Mouse (Mus musculus): Measurements from ENCODE around the gene Olfr1177-ps. TPM values are rescaled to one million over a fixed set of nuclear protein-coding genes. Genes with fewer than 3 reads are reported as not detected.

Gene Olfr1177-ps
- total and polyA plus RNA-seq, 3 experiments: not detected

DNA sequence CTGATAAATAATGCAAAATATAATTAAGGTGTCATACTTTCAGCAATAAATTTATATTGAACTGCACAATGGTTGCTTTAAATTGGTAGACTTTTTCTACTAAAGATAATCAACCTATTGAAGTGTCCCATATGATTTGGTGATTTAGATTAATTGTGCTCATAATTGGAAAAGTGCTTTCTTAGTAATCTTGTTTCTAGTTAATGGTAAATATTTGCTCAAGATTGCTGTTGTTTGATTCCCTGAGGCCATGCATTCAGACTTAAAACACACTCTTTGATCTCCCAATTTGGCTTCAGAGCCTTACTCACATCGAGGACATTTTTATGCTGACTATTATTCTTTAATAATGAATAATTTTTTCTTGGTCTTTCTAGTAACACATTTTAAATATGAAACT, 9.9 kb downstream of the Olfr1177-ps start, which contains the start of gene Olfr1176:
TSS of gene Olfr1176 (plus strand) at position 301 of the 400 bp plus-strand sequence.
- H3K27me3 ChIP-seq (ENCODE audit: control insufficient read depth in 1 of 2, insufficient read depth in 2 of 2, low read length in 2 of 2): no peaks in the 10 kb centered on the region
- no peaks in the 10 kb centered on the region for H3K9me3 ChIP-seq (replicated peaks; ENCODE audit: insufficient read depth, low read length)
- H3K4me1 ChIP-seq (ENCODE audit: control insufficient read depth in 1 of 2, insufficient read depth in 2 of 2, low read length in 2 of 2): no peaks in the 10 kb centered on the region
- TF ChIP-seq MEF2A (IDR thresholded peaks at IDR 0.05; ENCODE audit: extremely low read depth, insufficient replicate concordance, low read depth, low read length, poor library complexity, severe bottlenecking) (no peak), SIN3A (IDR thresholded peaks at IDR 0.05; ENCODE audit: low read length) (no peak), UBTF (IDR thresholded peaks at IDR 0.05; ENCODE audit: borderline replicate concordance, insufficient read depth, low read depth, low read length) (no peak), JUND (IDR thresholded peaks at IDR 0.05; ENCODE audit: low read depth, low read length) (no peak), NELFE (IDR thresholded peaks at IDR 0.05; ENCODE audit: low read depth, low read length) (no peak), GABPA (IDR thresholded peaks at IDR 0.05; ENCODE audit: low read depth, low read length) (no peak), MYB (IDR thresholded peaks at IDR 0.05; ENCODE audit: low read depth, low read length) (no peak)
- DNase-seq (ENCODE audit: low read depth, low spot score): no peak
- no peak within 1 kb of the TSS for H3K9ac ChIP-seq (ENCODE audit: control insufficient read depth, low read depth, low read length, poor library complexity, severe bottlenecking)
- no peak within 1 kb of the TSS for H3K27ac ChIP-seq (ENCODE audit: control insufficient read depth, low read depth, low read length)
- H3K79me2 ChIP-seq (ENCODE audit: control insufficient read depth, insufficient read depth, low read length, poor library complexity): no peaks in the 10 kb centered on the region
- no peaks in the 10 kb centered on the region for H3K36me3 ChIP-seq (ENCODE audit: control insufficient read depth in 1 of 2, insufficient read depth in 2 of 2, low read length in 2 of 2)
- no peak within 1 kb of the TSS for H3K4me3 ChIP-seq (ENCODE audit: control insufficient read depth in 1 of 2, insufficient read depth in 1 of 2, low read depth in 2 of 2, low read length in 2 of 2)

- Histone ChIP-seq H3K27me3 (ENCODE audit: control insufficient read depth in 1 of 2, insufficient read depth in 2 of 2, low read length in 2 of 2) (no peaks in the 10 kb centered on the region), H3K9ac (ENCODE audit: control insufficient read depth, low read depth, low read length, poor library complexity, severe bottlenecking) (no peak within 1 kb of the TSS), H3K79me2 (ENCODE audit: control insufficient read depth, insufficient read depth, low read length, poor library complexity) (no peaks in the 10 kb centered on the region), H3K4me1 (ENCODE audit: control insufficient read depth in 1 of 2, insufficient read depth in 2 of 2, low read length in 2 of 2) (no peaks in the 10 kb centered on the region), H3K36me3 (ENCODE audit: control insufficient read depth in 1 of 2, insufficient read depth in 2 of 2, low read length in 2 of 2) (no peaks in the 10 kb centered on the region), H3K27ac (ENCODE audit: control insufficient read depth, low read depth, low read length) (no peak within 1 kb of the TSS), H3K9me3 (replicated peaks; ENCODE audit: insufficient read depth, low read length) (no peaks in the 10 kb centered on the region), H3K4me3 (ENCODE audit: control insufficient read depth in 1 of 2, insufficient read depth in 1 of 2, low read depth in 2 of 2, low read length in 2 of 2) (no peak within 1 kb of the TSS)
- TF ChIP-seq SIN3A (IDR thresholded peaks at IDR 0.05; ENCODE audit: low read length) (no peak), ZMIZ1 (IDR thresholded peaks at IDR 0.05; ENCODE audit: low read depth, low read length) (no peak), MYC (IDR thresholded peaks at IDR 0.05; ENCODE audit: low read depth, low read length) (no peak), E2F4 (IDR thresholded peaks at IDR 0.05; ENCODE audit: borderline replicate concordance, low read depth, low read length) (no peak), ELF1 (IDR thresholded peaks at IDR 0.05; ENCODE audit: low read depth, low read length) (no peak), ETS1 (IDR thresholded peaks at IDR 0.05; ENCODE audit: low read depth, low read length) (no peak), MAZ (IDR thresholded peaks at IDR 0.05; ENCODE audit: low read depth, low read length) (no peak), NRF1 (IDR thresholded peaks at IDR 0.05; ENCODE audit: insufficient read depth, low read depth, low read length, poor library complexity, severe bottlenecking) (no peak), GABPA (IDR thresholded peaks at IDR 0.05; ENCODE audit: low read depth, low read length) (no peak), TCF12 (IDR thresholded peaks at IDR 0.05; ENCODE audit: low read depth, low read length) (no peak), RAD21 (IDR thresholded peaks at IDR 0.05; ENCODE audit: low read depth, low read length) (no peak), TAL1 (IDR thresholded peaks at IDR 0.05; ENCODE audit: low read length) (no peak), ZC3H11A (IDR thresholded peaks at IDR 0.05; ENCODE audit: low read depth, low read length) (no peak), MYB (IDR thresholded peaks at IDR 0.05; ENCODE audit: low read depth, low read length) (no peak), GATA1 (IDR thresholded peaks at IDR 0.05; ENCODE audit: low read depth, low read length) (no peak), UBTF (IDR thresholded peaks at IDR 0.05; ENCODE audit: borderline replicate concordance, insufficient read depth, low read depth, low read length) (no peak), CTCF (IDR thresholded peaks at IDR 0.05 in 2 of 3, conservative IDR thresholded peaks at IDR 0.05 in 1 of 3; ENCODE audit: control insufficient read depth in 1 of 3, insufficient read depth in 1 of 3, low read depth in 2 of 3, low read length in 3 of 3, poor library complexity in 1 of 3, severe bottlenecking in 1 of 3) (no peak), JUND (IDR thresholded peaks at IDR 0.05; ENCODE audit: low read depth, low read length) (no peak), POLR2AphosphoS2 (IDR thresholded peaks at IDR 0.05; ENCODE audit: low read length) (no peak), RCOR1 (IDR thresholded peaks at IDR 0.05; ENCODE audit: low read depth, low read length) (no peak)
- DNase-seq (ENCODE audit: low read depth, low spot score): no peak
These were observed 19.2 kb downstream of the Olfr1177-ps start, which contains the start of gene Olfr1175-ps for GRCm38 (mm10) chr2:88327115-88327514. Gene Olfr1175-ps, minus strand, starts transcription at chr2:88327215.

Measured in MEL (cell line).